In genomic region chr9:7913953-7914352, GRCm38 (mm10) we compare ENCODE assay signal across 7 mouse cellular contexts. TPM values are rescaled to one million over a fixed set of nuclear protein-coding genes. Genes with fewer than 3 reads are reported as not detected.
DNase-seq lines count a peak whose midpoint lies in the region; ATAC-seq lines count a peak whose summit lies in the region.

No protein-coding gene starts in this region.

- H3K4me3 ChIP-seq in lung, embryonic 16.5 days (ENCODE audit: low read length) = peak overlapping the region; percentile 32
- H3K4me3 ChIP-seq in heart, embryonic 14.5 days (ENCODE audit: control insufficient read depth in 1 of 2, insufficient read depth in 1 of 2, low read depth in 1 of 2, low read length in 2 of 2) = peak overlapping the region; percentile 32 to 37
- peak overlapping the region; percentile 25; the same call in 1 of the 2 replicates for H3K4me3 ChIP-seq in liver, embryonic 13.5 days (replicated peaks)

- peak overlapping the region; percentile 47 for H3K9ac ChIP-seq in lung, embryonic 16.5 days (ENCODE audit: low read length)
- H3K9ac ChIP-seq in heart, embryonic 14.5 days (ENCODE audit: low read length) = peak overlapping the region; percentile 70
- no peak overlapping the region for H3K9ac ChIP-seq in liver, embryonic 13.5 days

- peaks cover 4% of the 10 kb centered on the region for H3K4me1 ChIP-seq in lung, embryonic 16.5 days (replicated peaks; ENCODE audit: control insufficient read depth, insufficient read depth, low read length)
- no peaks in the 10 kb centered on the region for H3K4me1 ChIP-seq in heart, embryonic 14.5 days (ENCODE audit: control insufficient read depth in 2 of 2, insufficient read depth in 2 of 2, low read length in 2 of 2)
- H3K4me1 ChIP-seq in liver, embryonic 13.5 days (replicated peaks) = peaks cover 25% of the 10 kb centered on the region

- no peak for DNase-seq in lung, postnatal 36 days
- no peak for DNase-seq in liver, embryonic 13.5 days
- no peak for DNase-seq in cerebellum, adult 11-12 months
- DNase-seq in cerebellum, adult 9-10 months = no peak

- H3K9me3 ChIP-seq in lung, embryonic 16.5 days (ENCODE audit: control insufficient read depth, low read length) = no peaks in the 10 kb centered on the region
- H3K9me3 ChIP-seq in heart, embryonic 14.5 days (ENCODE audit: control insufficient read depth, low read length) = no peaks in the 10 kb centered on the region
- H3K9me3 ChIP-seq in liver, embryonic 13.5 days (replicated peaks) = no peaks in the 10 kb centered on the region

- H3K4me2 ChIP-seq in lung, embryonic 16.5 days (ENCODE audit: low read depth, low read length) = peak overlapping the region; percentile 57
- peak overlapping the region; percentile 70 for H3K4me2 ChIP-seq in heart, embryonic 14.5 days (ENCODE audit: low read length)
- peak overlapping the region; percentile 57 for H3K4me2 ChIP-seq in liver, embryonic 13.5 days

- ATAC-seq in lung, embryonic 16.5 days (ENCODE audit: low read depth) = no peak
- no peak for ATAC-seq in heart, embryonic 14.5 days (ENCODE audit: insufficient number of reproducible peaks, insufficient read depth, low FRiP score, low read depth)
- no peak for ATAC-seq in liver, embryonic 13.5 days (ENCODE audit: low read depth)
- ATAC-seq in CD4-positive, CD25-positive, alpha-beta regulatory T cell, adult 4 months = no peak

- 0 out of 2 replicates have a peak overlapping the region, but pooled peaks have one; percentile 24 for H3K27ac ChIP-seq in lung, embryonic 16.5 days (ENCODE audit: low read length)
- peak overlapping the region; percentile 53 to 64; a peak in 2 of 4 replicates for H3K27ac ChIP-seq in heart, embryonic 14.5 days (replicated peaks in 1 of 2; ENCODE audit: control insufficient read depth in 1 of 2, insufficient read depth in 1 of 2, low read depth in 2 of 2, low read length in 2 of 2)
- no peak overlapping the region for H3K27ac ChIP-seq in liver, embryonic 13.5 days

- no peaks in the 10 kb centered on the region for H3K36me3 ChIP-seq in lung, embryonic 16.5 days (ENCODE audit: control insufficient read depth, insufficient read depth, low read length)
- H3K36me3 ChIP-seq in heart, embryonic 14.5 days (ENCODE audit: control insufficient read depth, insufficient read depth, low read length) = no peaks in the 10 kb centered on the region
- H3K36me3 ChIP-seq in liver, embryonic 13.5 days = no peaks in the 10 kb centered on the region

- WGBS in lung, embryonic 16.5 days = 59% methylated on average over 19 of the region's 19 CpGs
- WGBS in heart, embryonic 14.5 days = 47% methylated on average over 19 of the region's 19 CpGs
- 46% methylated on average over 19 of the region's 19 CpGs for WGBS in liver, embryonic 13.5 days (ENCODE audit: insufficient replicate concordance)

- H3K27me3 ChIP-seq in lung, embryonic 16.5 days (ENCODE audit: control insufficient read depth, insufficient read depth, low read depth, low read length) = no peaks in the 10 kb centered on the region
- H3K27me3 ChIP-seq in heart, embryonic 14.5 days (ENCODE audit: control insufficient read depth, insufficient read depth, low read length) = no peaks in the 10 kb centered on the region
- H3K27me3 ChIP-seq in liver, embryonic 13.5 days = no peaks in the 10 kb centered on the region

RNA-seq across cellular contexts. Expression of gene Birc3, which starts 41.0 kb away (rescaled TPM):
- polyA plus RNA-seq in lung, embryonic 16.5 days (2015; fragmentation: Nextera tagmentation; extraction: Ambion mirVana) = 10.5 and 11.9 TPM in 2 replicates
- polyA plus RNA-seq in heart, embryonic 14.5 days (2014; fragmentation: Nextera tagmentation; extraction: Ambion mirVana) = 4.3 and 5.5 TPM in 2 replicates
- 4.8 and 5.7 TPM in 2 replicates for polyA plus RNA-seq in liver, embryonic 13.5 days (2015; fragmentation: Nextera tagmentation; extraction: Ambion mirVana)
- polyA plus RNA-seq in CD4-positive, CD25-positive, alpha-beta regulatory T cell, adult 4 months (2017; shearing (Covaris generic)) = 100 to 1,000 TPM; 121 to 171 TPM
